Mouse (Mus musculus) brain, embryonic 14.5 days (tissue): ENCODE results near the gene Gm11985.

Experiments used
- CTCF ChIP-seq: fragments of 200-500 bp; IDR thresholded peaks from 2 replicates; pipeline ENCODE4 v1.5.1; 2012; ENCODE audit warnings: inconsistent platforms, mild to moderate bottlenecking, moderate library complexity, borderline replicate concordance; ENCODE audit not compliant: insufficient read depth, insufficient read length; ENCODE audit errors: extremely low read depth
- POLR2A ChIP-seq: fragments of 200-500 bp; IDR thresholded peaks from 2 replicates; pipeline ENCODE4 v1.6.1; 2012; ENCODE audit warnings: mild to moderate bottlenecking, inconsistent platforms, borderline replicate concordance; ENCODE audit not compliant: poor library complexity, insufficient read depth, insufficient read length, severe bottlenecking; ENCODE audit errors: extremely low read depth

DNA sequence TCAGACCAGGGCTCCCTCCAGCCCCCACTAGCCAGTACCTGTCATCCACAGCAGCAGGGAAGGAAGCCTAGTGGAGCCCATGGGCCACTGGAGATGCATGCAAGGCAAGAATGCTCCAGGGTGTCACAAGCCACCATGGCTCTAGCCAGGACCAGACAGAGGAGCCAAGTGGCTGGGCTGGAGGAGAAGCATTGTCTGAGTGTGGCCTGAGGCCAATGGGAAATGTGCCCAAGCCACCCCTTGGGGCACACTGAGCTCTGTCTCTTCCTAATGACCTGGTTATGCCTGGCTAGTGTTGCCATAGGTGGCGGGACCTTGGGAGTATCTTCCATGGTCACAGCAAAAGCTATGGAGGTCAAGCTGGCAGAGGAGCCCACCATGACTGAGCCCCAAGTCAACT lies 18.7 kb downstream of the Gm11985 start:
- no peak for TF ChIP-seq POLR2A
- TF ChIP-seq CTCF = no peak
